Mouse (Mus musculus) lung, adult 2 months (tissue): ENCODE results near the gene Bptf. TPM values are rescaled to one million over a fixed set of nuclear protein-coding genes. Genes with fewer than 3 reads are reported as not detected.

Source experiments
- DNase-seq: peaks from one replicate; pipeline ENCODE4 v3.0.0; 2022
- H3K4me1 ChIP-seq: fragments of 200-500 bp; 2 replicates; pipeline ENCODE4 v1.6.1; 2011; ENCODE audit warnings: low read length; ENCODE audit not compliant: control insufficient read depth, insufficient read depth
- H3K4me3 ChIP-seq: fragments of 200-500 bp; replicated peaks from 2 replicates; pipeline ENCODE3; 2011; ENCODE audit warnings: low read depth, mild to moderate bottlenecking, control low read depth, low read length; ENCODE audit errors: extremely low read depth
- CTCF ChIP-seq: fragments of 200-500 bp; IDR thresholded peaks from 2 replicates; pipeline ENCODE4 v1.5.1; 2011; ENCODE audit warnings: mild to moderate bottlenecking, low read length, control low read depth; ENCODE audit not compliant: insufficient read depth
- POLR2A ChIP-seq: fragments of 200-500 bp; IDR thresholded peaks from 2 replicates; pipeline ENCODE4 v1.6.1; 2011; ENCODE audit warnings: low read depth, mild to moderate bottlenecking, control low read depth, low read length, borderline replicate concordance; ENCODE audit errors: extremely low read depth
- WGBS: fragments of 180-500 bp; shearing (Covaris S2); methylation state at CpG from one replicate; pipeline ENCODE4 v1.1.7; 2018; 5-methylcytosine and 5-hydroxymethylcytosine counted together
- polyA plus RNA-seq: library from polyadenylated mRNA; depleted of rRNA; stranded (reverse); fragments of >200 nt; gene quantifications from 2 replicates; pipeline ENCODE4 v1.2.3, GENCODE M21; 2012

Bptf gene
- polyA plus RNA-seq, 1 experiment, result 27.3 TPM

DNA sequence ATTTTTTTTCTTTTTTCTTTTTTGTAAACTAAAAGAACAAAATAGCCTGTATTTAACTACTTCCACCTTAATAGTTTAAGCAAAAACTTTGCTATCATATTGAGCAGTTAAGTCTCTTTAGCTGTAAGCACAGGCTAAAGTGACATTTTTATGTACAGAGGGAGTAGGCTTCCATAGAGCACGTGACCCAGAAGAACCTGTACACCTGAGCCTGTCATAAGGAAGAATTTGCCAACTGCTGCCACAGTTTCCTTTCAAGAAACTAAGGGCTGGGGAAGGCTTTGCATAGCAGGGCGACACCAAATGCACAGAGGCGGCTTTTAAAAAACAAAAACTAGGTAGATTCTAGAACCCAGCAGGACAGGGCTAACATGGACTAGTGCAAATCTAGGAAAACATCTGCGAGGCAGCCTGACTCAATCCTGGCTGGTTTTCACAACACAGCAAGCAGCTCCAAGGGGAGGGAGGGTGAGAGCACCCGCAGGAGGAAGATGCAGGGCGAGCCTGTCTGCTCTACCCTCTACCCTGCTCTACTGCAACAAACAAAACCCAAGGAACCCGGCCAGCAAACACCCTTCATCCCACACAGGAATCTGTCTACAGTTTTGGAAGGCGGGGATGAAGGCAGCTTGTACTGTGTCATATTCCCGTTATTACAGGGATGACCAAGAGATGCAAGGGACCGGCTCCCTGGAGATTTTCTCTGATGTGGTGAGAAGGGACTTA is 97.7 kb downstream of the Bptf start:
- Histone ChIP-seq H3K4me3 (no peak overlapping the region), H3K4me1 (no peaks in the 10 kb centered on the region)
- WGBS, result 68% methylated on average over 10 of the region's 10 CpGs
- no peak for DNase-seq
- TF ChIP-seq POLR2A, result no peak
- no peak for TF ChIP-seq CTCF

GRCm38 (mm10) chr11:107031635-107032034 is 100.3 kb downstream of the Bptf start:
- 49% methylated on average over 7 of the region's 7 CpGs for WGBS
- DNase-seq, result no peak
- Histone ChIP-seq H3K4me3 (no peak overlapping the region), H3K4me1 (peaks cover 7% of the 10 kb centered on the region)
- TF ChIP-seq CTCF, result no peak
- TF ChIP-seq POLR2A, result no peak

GRCm38 (mm10) chr11:107029536-107029935 is 102.4 kb downstream of the Bptf start:
- TF ChIP-seq CTCF, result no peak
- no peak for TF ChIP-seq POLR2A
- 59% methylated on average over 19 of the region's 19 CpGs for WGBS
- DNase-seq, result no peak
- Histone ChIP-seq H3K4me1 (peaks cover 9% of the 10 kb centered on the region), H3K4me3 (no peak overlapping the region)

GRCm38 (mm10) chr11:107028754-107029153 is 103.2 kb downstream of the Bptf start:
- no peak for TF ChIP-seq CTCF
- TF ChIP-seq POLR2A, result no peak
- WGBS, result 63% methylated on average over 6 of the region's 6 CpGs

DNA sequence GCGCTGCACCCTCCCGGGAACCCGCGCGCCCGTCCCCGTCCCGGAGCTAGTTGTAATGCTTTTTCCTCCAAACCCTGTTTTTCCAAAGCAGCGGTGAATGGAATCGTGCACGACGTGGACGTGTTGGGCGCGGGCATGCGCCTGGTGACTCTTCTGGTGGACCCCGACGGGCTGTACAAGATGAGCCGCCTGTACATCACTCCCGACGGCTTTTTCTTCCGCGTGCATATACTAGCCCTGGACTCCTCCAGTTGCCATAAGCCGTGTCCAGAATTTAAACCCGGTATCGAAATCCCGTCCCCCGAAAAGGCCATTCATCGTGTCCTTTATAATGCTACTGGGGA is 103.7 kb downstream of the Bptf start:
- 3% methylated on average over 29 of the region's 29 CpGs for WGBS
- TF ChIP-seq POLR2A, result no peak
- TF ChIP-seq CTCF, result no peak
- Histone ChIP-seq H3K4me1 (peaks cover 9% of the 10 kb centered on the region), H3K4me3 (peak overlapping the region; percentile 96)
- no peak for DNase-seq

More at GRCm38 (mm10) chr11:107028754-107029153, 103.2 kb downstream of the Bptf start:
- H3K4me3 ChIP-seq, result no peak overlapping the region
- H3K4me1 ChIP-seq, result peaks cover 9% of the 10 kb centered on the region
- DNase-seq, result no peak

DNA sequence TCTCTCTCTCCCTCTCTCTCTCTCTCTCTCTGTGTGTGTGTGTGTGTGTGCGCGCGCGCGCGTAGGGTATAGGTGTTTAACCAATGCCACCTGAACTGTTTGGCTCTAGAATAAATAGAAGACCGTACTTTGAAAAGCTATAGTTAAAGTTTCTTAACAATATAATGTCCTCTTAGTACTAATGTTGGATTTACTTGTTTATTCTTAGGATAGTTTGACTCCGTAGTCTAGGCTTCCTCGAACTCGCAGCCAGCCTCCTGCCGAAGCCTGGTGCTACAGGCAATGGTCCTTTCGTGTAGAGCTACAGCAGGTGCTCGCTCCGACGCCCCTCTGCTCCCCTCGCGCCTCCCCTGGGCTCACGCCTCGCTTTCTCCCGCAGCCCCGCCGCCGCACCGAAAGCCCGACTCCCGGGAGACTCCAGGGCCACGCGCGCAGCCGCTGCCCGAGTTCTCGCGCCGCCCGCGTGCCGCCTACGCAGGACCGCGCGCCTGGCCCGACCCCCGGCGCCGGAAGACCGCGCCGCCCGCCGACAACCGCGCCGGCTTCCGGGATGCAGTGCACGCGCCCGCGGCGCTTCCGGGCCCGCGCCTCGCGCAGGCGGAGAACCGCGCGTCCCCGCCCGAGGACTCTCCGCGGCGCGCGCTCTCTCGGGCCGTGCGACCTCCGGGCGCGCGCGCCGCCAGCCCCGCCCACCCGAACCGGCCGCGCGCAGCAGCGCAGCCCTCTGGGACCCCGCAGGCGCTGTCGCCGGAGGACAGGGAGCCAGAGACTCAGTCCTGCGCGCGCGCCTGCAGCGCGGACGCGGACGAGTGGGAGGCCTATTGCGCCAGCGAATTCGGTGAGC is 104.3 kb downstream of the Bptf start:
- 5% methylated on average over 102 of the region's 107 CpGs for WGBS
- TF ChIP-seq POLR2A (peak; percentile 50; the same call in 1 of the 2 replicates), CTCF (no peak)
- peak overlapping the region; percentile 99 for H3K4me3 ChIP-seq
- peak; percentile 82 for DNase-seq
- H3K4me1 ChIP-seq, result peaks cover 10% of the 10 kb centered on the region

GRCm38 (mm10) chr11:107026554-107027430 is 105.1 kb downstream of the Bptf start:
- TF ChIP-seq CTCF (no peak), POLR2A (no peak)
- no peak for DNase-seq
- Histone ChIP-seq H3K4me1 (peaks cover 11% of the 10 kb centered on the region), H3K4me3 (peak overlapping the region; percentile 99)
- 6% methylated on average over 12 of the region's 12 CpGs for WGBS

GRCm38 (mm10) chr11:107025411-107026321 is 106.3 kb downstream of the Bptf start, which contains the start of gene 1810010H24Rik:
Gene 1810010H24Rik, plus strand, starts transcription at chr11:107025681.
- WGBS, result under 1% methylated on average over 45 of the region's 45 CpGs
- TF ChIP-seq CTCF (no peak), POLR2A (peak; percentile 52; the same call in 1 of the 2 replicates)
- DNase-seq, result peak; percentile 65

More at GRCm38 (mm10) chr11:107025411-107026321, 106.3 kb downstream of the Bptf start, which contains the start of gene 1810010H24Rik:
- H3K4me3 ChIP-seq, result peak within 1 kb of the TSS; percentile 99
- peaks cover 11% of the 10 kb centered on the region for H3K4me1 ChIP-seq
